Mouse (Mus musculus): ENCODE results near the gene Pnp2. TPM values are rescaled to one million over a fixed set of nuclear protein-coding genes. Genes with fewer than 3 reads are reported as not detected.

Gene Pnp2
- total RNA-seq, 2 experiments from 2014 or later: 0.52 to 0.92 TPM

- DNase-seq (ENCODE audit: low spot score in 2 of 2): peak; percentile 34 to 59
Measured at GRCm38 (mm10) chr14:51007914-51008713, 52.3 kb downstream of the Pnp2 start.

GRCm38 (mm10) chr14:51008781-51009180 is 53.0 kb downstream of the Pnp2 start:
- DNase-seq (ENCODE audit: low spot score in 2 of 2): no peak

- no peak for DNase-seq (ENCODE audit: low spot score in 2 of 2)
Measured at GRCm38 (mm10) chr14:51009572-51009971, 53.8 kb downstream of the Pnp2 start.

Other genes starting within 250 kb of the Pnp2 start
- gene Olfr748, start 248.6 kb upstream of the Pnp2 start, total RNA-seq (2021): not detected
- gene Olfr749, start 210.9 kb upstream of the Pnp2 start, total RNA-seq (2021): not detected
- gene Ttc5, start 170.5 kb upstream of the Pnp2 start, total RNA-seq (2021): 10 to 100 TPM; 66.0 to 67.9 TPM
- gene Ccnb1ip1, start 148.3 kb upstream of the Pnp2 start, total RNA-seq (2021): 1 to 10 TPM in 1 of 2 experiments, under 1 TPM in 1; 0.28 to 1.9 TPM
- 10 to 100 TPM; 21.6 to 30.1 TPM for gene Parp2, start 148.2 kb upstream of the Pnp2 start, total RNA-seq (2021)
- 1 to 10 TPM; 2.7 to 6.1 TPM for gene Tep1, start 85.4 kb upstream of the Pnp2 start, total RNA-seq (2021)
- 1 to 10 TPM; 2.4 to 2.5 TPM for gene Klhl33, start 58.5 kb upstream of the Pnp2 start, total RNA-seq (2021)
- 10 to 100 TPM; 30.9 to 42.8 TPM for gene Osgep, start 31.1 kb upstream of the Pnp2 start, total RNA-seq (2021)
- gene Apex1, start 31.0 kb upstream of the Pnp2 start, total RNA-seq (2021): 10 to 100 TPM; 66.3 to 71.3 TPM
- 10 to 100 TPM; 77.4 to 86.4 TPM for gene Pip4p1, start 25.1 kb upstream of the Pnp2 start, total RNA-seq (2021)
- 10 to 100 TPM; 11.8 to 14.8 TPM for gene Pnp, start 24.9 kb upstream of the Pnp2 start, total RNA-seq (2021)
- gene Gm49342, start 11.5 kb upstream of the Pnp2 start, total RNA-seq (2021): 10 to 100 TPM; 11.5 to 20.3 TPM
- under 1 TPM; 0.24 to 0.35 TPM for gene Rnase10, start 51.8 kb downstream of the Pnp2 start, total RNA-seq (2021)
- not detected for gene Rnase9, start 85.9 kb downstream of the Pnp2 start, total RNA-seq (2021)
- gene Rnase11, start 94.2 kb downstream of the Pnp2 start, total RNA-seq (2021): not detected
- gene Rnase12, start 101.7 kb downstream of the Pnp2 start, total RNA-seq (2021): not detected
- gene Olfr750, start 118.4 kb downstream of the Pnp2 start, total RNA-seq (2021): not detected
- gene Rnase4, start 135.1 kb downstream of the Pnp2 start, total RNA-seq (2021): 10 to 100 TPM; 19.8 to 20.8 TPM
- 1 to 10 TPM; 4.7 to 5.6 TPM for gene Ang, start 135.2 kb downstream of the Pnp2 start, total RNA-seq (2021)
- gene Eddm3b, start 158.4 kb downstream of the Pnp2 start, total RNA-seq (2021): not detected
- under 1 TPM in 1 of 2 experiments, not detected in 1; 0.74 TPM for gene Rnase6, start 167.9 kb downstream of the Pnp2 start, total RNA-seq (2021)
- gene Rnase1, start 190.8 kb downstream of the Pnp2 start, total RNA-seq (2021): 1 to 10 TPM; 1.0 to 1.1 TPM
- gene Rnase2b, start 206.3 kb downstream of the Pnp2 start, total RNA-seq (2021): not detected
- gene Ang2, start 243.2 kb downstream of the Pnp2 start, total RNA-seq (2021): not detected
- not detected for gene Ear14, start 247.4 kb downstream of the Pnp2 start, total RNA-seq (2021)